Mouse (Mus musculus) kidney, postnatal 0 days (tissue): ENCODE data around the gene Tmem182. TPM values are rescaled to one million over a fixed set of nuclear protein-coding genes. Genes with fewer than 3 reads are reported as not detected.

Experiments used
- ATAC-seq: fragments of 200-750 bp; cut with Nextera tagmentation; replicated peaks from 2 replicates; pipeline ENCODE4 v1.8.0; 2017; ENCODE audit warnings: low read depth, moderate number of reproducible peaks, moderate TSS enrichment, moderate library complexity; ENCODE audit not compliant: low FRiP score
- DNase-seq: peaks from one replicate; pipeline ENCODE4 v3.0.0-alpha.2; 2016; ENCODE audit warnings: low spot score
- H3K27ac ChIP-seq: fragments of 300-500 bp; sonication (generic); 2 replicates; pipeline ENCODE4 v1.5.1; 2014; ENCODE audit warnings: mild to moderate bottlenecking
- H3K27me3 ChIP-seq: fragments of 300-500 bp; sonication (generic); 2 replicates; pipeline ENCODE4 v1.6.1; 2014; ENCODE audit warnings: low read length, mixed read lengths; ENCODE audit not compliant: insufficient read depth
- H3K36me3 ChIP-seq: fragments of 300-500 bp; sonication (generic); 2 replicates; pipeline ENCODE4 v1.6.1; 2014; ENCODE audit warnings: low read length, mixed read lengths; ENCODE audit not compliant: insufficient read depth
- H3K4me1 ChIP-seq: fragments of 300-500 bp; sonication (generic); replicated peaks from 2 replicates; pipeline ENCODE4 v1.6.1; 2014; ENCODE audit warnings: antibody characterized with exemption, low read length, mixed read lengths; ENCODE audit not compliant: insufficient read depth
- H3K4me2 ChIP-seq: fragments of 300-500 bp; sonication (generic); 2 replicates; pipeline ENCODE4 v1.6.1; 2014; ENCODE audit warnings: mild to moderate bottlenecking, low read length, moderate library complexity, mixed read lengths
- H3K4me3 ChIP-seq: fragments of 300-500 bp; sonication (generic); replicated peaks from 2 replicates; pipeline ENCODE4 v1.5.1; 2014; ENCODE audit warnings: low read depth, low read length
- H3K9ac ChIP-seq: fragments of 300-500 bp; sonication (generic); 2 replicates; pipeline ENCODE4 v1.6.1; 2014; ENCODE audit warnings: low read depth, low read length
- H3K9me3 ChIP-seq: fragments of 300-500 bp; sonication (generic); replicated peaks from 2 replicates; pipeline ENCODE4 v1.6.1; 2016; ENCODE audit warnings: low read length, inconsistent platforms, mixed read lengths
- CTCF ChIP-seq: IDR thresholded peaks from 2 replicates; pipeline ENCODE4 v1.5.1; 2016; ENCODE audit warnings: antibody characterized with exemption, low read depth, mild to moderate bottlenecking, moderate library complexity
- WGBS: fragments of 180-500 bp; shearing (Covaris S2); extraction: QIAGEN DNeasy Blood & Tissue Kit; methylation state at CpG from one replicate; pipeline ENCODE4 v1.1.7; 2014; 5-methylcytosine and 5-hydroxymethylcytosine counted together
- polyA plus RNA-seq: library from polyadenylated mRNA; unstranded; fragments of >200 nt; fragmentation: Nextera tagmentation; extraction: Ambion mirVana; gene quantifications from 2 replicates; pipeline ENCODE4 v1.2.1, GENCODE M21; 2015

Gene Tmem182
- polyA plus RNA-seq, 1 experiment from 2014 or later, result 0.71 TPM

DNA sequence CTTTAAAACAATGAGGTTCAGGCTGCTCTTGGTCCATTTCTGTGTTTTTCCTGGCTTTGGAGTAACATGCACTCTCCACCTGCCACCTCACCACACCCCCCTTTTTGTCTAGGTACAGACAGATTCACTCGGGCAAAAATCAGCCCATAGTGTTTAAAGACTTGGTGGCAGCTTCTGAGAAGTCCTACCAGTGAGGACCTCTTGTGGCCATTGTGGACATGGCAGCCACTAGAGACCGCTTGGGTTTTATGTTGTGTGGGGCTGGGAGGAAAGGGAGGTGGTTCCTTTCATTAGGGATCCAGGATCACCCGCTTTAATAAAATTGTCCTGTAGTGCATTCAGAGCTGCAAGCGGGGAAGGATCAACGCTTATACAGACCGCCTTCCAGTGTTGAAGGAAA, 36.8 kb upstream of the Tmem182 start:
- Histone ChIP-seq H3K4me1 (0 out of 2 replicates have a peak, but pooled peaks cover 4% of the 10 kb centered on the region), H3K27me3 (no peaks in the 10 kb centered on the region), H3K4me3 (no peak overlapping the region), H3K36me3 (0 out of 2 replicates have a peak, but pooled peaks cover 4% of the 10 kb centered on the region), H3K9ac (no peak overlapping the region), H3K27ac (no peak overlapping the region), H3K4me2 (no peak overlapping the region), H3K9me3 (no peaks in the 10 kb centered on the region)
- TF ChIP-seq CTCF, result peak; percentile 86
- ATAC-seq (peak; percentile 55), DNase-seq (peak; percentile 68)
- 26% methylated on average over 6 of the region's 6 CpGs for WGBS

DNA sequence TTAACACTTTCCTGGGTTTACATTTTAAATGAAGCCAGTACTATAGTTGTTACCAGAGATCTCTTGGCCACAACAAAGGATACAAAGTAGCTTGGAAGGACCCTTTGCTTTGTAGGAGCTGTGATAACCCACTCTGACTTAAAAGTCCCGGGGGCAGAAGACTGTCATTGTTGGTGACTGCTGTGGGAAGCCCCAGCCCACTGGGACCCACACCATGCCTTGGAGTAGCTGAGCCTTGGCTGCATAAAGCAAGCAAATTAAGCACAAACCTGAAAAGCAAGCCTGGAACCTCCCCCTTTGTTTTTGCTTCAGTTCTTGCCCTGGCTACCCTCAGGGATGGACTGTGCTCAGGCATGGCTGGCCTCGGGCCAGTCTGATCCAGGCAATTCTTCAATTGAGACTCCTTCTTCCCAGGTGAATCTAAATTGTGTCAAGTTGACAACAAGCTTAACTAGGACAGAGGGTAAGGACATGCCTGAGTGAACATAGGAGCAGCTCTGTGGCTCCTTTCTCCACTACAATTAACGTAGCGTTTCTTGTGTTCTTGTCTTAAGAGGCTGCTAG, 36.0 kb upstream of the Tmem182 start:
- Histone ChIP-seq H3K9me3 (no peaks in the 10 kb centered on the region), H3K27ac (peak overlapping the region; percentile 36; the same call in 1 of the 2 replicates), H3K4me3 (no peak overlapping the region), H3K36me3 (0 out of 2 replicates have a peak, but pooled peaks cover 7% of the 10 kb centered on the region), H3K27me3 (no peaks in the 10 kb centered on the region), H3K4me1 (0 out of 2 replicates have a peak, but pooled peaks cover 4% of the 10 kb centered on the region), H3K9ac (no peak overlapping the region), H3K4me2 (no peak overlapping the region)
- peak; percentile 85 for ATAC-seq
- TF ChIP-seq CTCF, result no peak
- DNase-seq, result no peak
- WGBS, result 31% methylated on average over 4 of the region's 4 CpGs

DNA sequence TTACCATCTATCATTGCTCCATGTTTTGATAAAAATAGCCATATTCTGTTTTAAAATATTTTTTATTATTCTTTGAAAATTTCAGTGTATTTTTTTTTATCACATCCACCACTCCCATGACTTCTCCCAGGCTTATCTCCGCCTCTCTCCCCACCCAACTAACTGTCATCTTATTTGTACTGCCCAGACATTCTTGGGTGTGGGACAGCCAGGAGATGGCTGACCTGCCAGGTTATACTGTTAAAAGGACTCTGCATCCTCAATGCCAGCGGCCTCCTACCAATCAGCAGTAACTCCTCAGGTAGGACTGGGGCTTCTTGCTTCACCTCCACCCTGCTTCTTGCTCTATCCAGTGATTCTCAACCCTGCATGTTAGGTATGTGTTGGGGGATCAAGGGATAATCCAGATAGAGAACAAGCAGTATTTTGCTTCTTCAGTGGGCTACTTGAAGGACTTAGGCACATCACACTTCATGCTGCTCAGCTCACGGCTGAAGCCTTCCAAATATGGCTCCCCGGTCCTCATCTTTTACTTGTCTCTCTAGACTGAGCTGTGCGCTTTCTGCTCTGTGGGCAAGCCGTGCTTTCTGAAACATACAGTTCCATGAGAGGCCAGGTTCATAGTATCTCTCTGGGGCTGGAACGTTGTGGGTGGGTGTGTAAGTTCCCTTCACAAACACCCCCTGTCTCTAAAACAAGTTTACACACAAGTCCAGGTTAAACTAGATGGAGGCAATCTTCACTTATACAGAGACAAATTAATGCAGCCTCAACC, 34.0 kb upstream of the Tmem182 start:
- DNase-seq, result no peak
- WGBS, result 93% methylated on average over 7 of the region's 7 CpGs
- ATAC-seq, result no peak
- H3K4me3 ChIP-seq, result no peak overlapping the region
- H3K27ac ChIP-seq, result no peak overlapping the region
- 0 out of 2 replicates have a peak, but pooled peaks cover 4% of the 10 kb centered on the region for H3K4me1 ChIP-seq
- H3K9me3 ChIP-seq, result no peaks in the 10 kb centered on the region
- no peak overlapping the region for H3K9ac ChIP-seq
- no peak for TF ChIP-seq CTCF
- no peaks in the 10 kb centered on the region for H3K27me3 ChIP-seq
- no peak overlapping the region for H3K4me2 ChIP-seq
- 0 out of 2 replicates have a peak, but pooled peaks cover 7% of the 10 kb centered on the region for H3K36me3 ChIP-seq

DNA sequence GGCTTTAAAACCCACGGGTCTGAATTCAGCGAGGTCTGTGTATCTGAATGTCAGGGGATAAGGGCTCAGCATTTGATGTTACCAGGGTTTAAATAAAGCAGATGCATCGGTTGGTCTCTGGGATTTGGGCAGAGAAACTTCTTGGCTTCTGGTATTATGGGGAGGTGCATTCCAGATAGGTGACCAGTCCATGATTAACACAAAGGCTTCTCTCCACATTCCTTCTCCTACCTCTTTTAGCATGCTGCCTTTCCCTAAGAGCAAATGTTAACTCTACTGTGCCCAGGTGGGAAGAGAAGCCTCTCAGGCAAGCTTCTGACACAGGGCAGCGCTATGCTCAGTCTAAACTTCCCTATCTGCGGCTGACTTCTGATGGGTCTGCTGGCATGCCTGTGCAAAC, 32.2 kb upstream of the Tmem182 start:
- Histone ChIP-seq H3K4me2 (no peak overlapping the region), H3K9ac (no peak overlapping the region), H3K4me1 (0 out of 2 replicates have a peak, but pooled peaks cover 4% of the 10 kb centered on the region), H3K4me3 (no peak overlapping the region), H3K27me3 (no peaks in the 10 kb centered on the region), H3K36me3 (0 out of 2 replicates have a peak, but pooled peaks cover 7% of the 10 kb centered on the region), H3K9me3 (no peaks in the 10 kb centered on the region), H3K27ac (no peak overlapping the region)
- no peak for ATAC-seq
- DNase-seq, result no peak
- TF ChIP-seq CTCF, result no peak
- 85% methylated on average over 5 of the region's 5 CpGs for WGBS

DNA sequence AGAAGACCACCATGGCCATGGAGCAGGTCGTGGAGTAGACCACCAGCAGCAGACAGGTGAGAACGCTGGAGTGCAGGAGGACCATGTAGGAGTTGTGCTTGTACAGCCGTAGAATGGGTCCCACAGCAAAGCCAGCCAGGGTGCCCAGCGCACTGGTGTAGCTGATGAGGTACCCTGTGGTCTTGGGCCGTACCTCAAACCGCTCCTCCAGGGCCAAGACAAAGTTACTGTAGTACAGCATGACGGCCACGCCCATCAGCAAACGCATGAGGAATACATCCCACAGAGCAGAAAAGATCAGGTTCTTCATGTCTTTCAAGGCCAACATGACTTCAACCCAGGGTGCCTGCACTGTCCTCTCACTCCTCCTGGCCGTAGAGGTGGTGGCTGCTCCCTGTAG, 31.4 kb upstream of the Tmem182 start:
- WGBS, result 95% methylated on average over 10 of the region's 10 CpGs

DNA sequence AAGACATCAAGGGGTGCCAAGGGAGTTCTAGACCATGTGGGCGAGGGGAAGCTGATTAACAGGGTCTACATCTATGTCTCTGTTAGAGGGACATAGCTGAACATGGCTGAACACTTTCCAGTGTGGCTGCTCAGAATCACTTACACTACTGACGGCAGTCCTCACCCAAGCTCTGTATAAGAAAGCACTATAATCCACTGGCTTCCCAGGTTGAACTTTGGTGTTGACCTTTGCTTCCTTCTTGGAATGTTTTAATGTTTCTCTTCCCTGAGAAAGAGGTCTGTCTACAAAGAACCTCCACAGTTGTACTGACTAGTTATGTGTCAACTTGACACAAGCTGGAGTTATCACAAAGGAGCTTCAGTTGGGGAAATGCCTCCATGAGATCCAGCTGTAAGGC, 29.3 kb upstream of the Tmem182 start:
- TF ChIP-seq CTCF, result no peak
- Histone ChIP-seq H3K27ac (no peak overlapping the region), H3K4me3 (no peak overlapping the region), H3K4me2 (no peak overlapping the region), H3K9me3 (no peaks in the 10 kb centered on the region), H3K4me1 (no peaks in the 10 kb centered on the region), H3K9ac (no peak overlapping the region), H3K27me3 (no peaks in the 10 kb centered on the region), H3K36me3 (peaks cover 21% of the 10 kb centered on the region; the same call in 1 of the 2 replicates)
- 79% methylated on average over 2 of the region's 2 CpGs for WGBS
- DNase-seq (no peak), ATAC-seq (no peak)

More for the DNA sequence above, 31.4 kb upstream of the Tmem182 start:
- ATAC-seq, result no peak
- H3K27ac ChIP-seq, result no peak overlapping the region
- TF ChIP-seq CTCF, result no peak
- H3K9ac ChIP-seq, result no peak overlapping the region
- no peak for DNase-seq
- no peaks in the 10 kb centered on the region for H3K27me3 ChIP-seq
- H3K4me3 ChIP-seq, result no peak overlapping the region
- H3K4me1 ChIP-seq, result 0 out of 2 replicates have a peak, but pooled peaks cover 4% of the 10 kb centered on the region
- 0 out of 2 replicates have a peak, but pooled peaks cover 12% of the 10 kb centered on the region for H3K36me3 ChIP-seq
- H3K9me3 ChIP-seq, result no peaks in the 10 kb centered on the region
- no peak overlapping the region for H3K4me2 ChIP-seq
